Mouse (Mus musculus) stomach, embryonic 15.5 days (tissue): Measurements from ENCODE around the gene D10Wsu102e. TPM values are rescaled to one million over a fixed set of nuclear protein-coding genes. Genes with fewer than 3 reads are reported as not detected.
"Not testable (repeated sequence)": the region's sequence is repeated elsewhere in the genome, so short reads cannot be mapped to it uniquely, and the experiment has no call there.

Source experiments
- ATAC-seq: fragments of 200-750 bp; cut with Nextera tagmentation; 2 replicates; pipeline ENCODE4 v1.8.0; 2017; ENCODE audit warnings: low read depth, moderate number of reproducible peaks, moderate TSS enrichment; ENCODE audit not compliant: insufficient read depth, low FRiP score
- H3K27ac ChIP-seq: fragments of 300-500 bp; sonication (generic); 2 replicates; pipeline ENCODE4 v1.5.1; 2015; ENCODE audit warnings: mild to moderate bottlenecking, inconsistent platforms
- H3K27me3 ChIP-seq: fragments of 300-500 bp; sonication (generic); replicated peaks from 2 replicates; pipeline ENCODE4 v1.6.1; 2015; ENCODE audit warnings: inconsistent platforms
- H3K36me3 ChIP-seq: fragments of 300-500 bp; sonication (generic); 2 replicates; pipeline ENCODE4 v1.6.1; 2015; ENCODE audit warnings: inconsistent platforms
- H3K4me1 ChIP-seq: fragments of 300-500 bp; sonication (generic); 2 replicates; pipeline ENCODE4 v1.6.1; 2015; ENCODE audit warnings: inconsistent platforms
- H3K4me2 ChIP-seq: fragments of 300-500 bp; sonication (generic); 2 replicates; pipeline ENCODE4 v1.6.1; 2015; ENCODE audit warnings: mild to moderate bottlenecking, inconsistent platforms
- H3K4me3 ChIP-seq: fragments of 300-500 bp; sonication (generic); replicated peaks from 2 replicates; pipeline ENCODE4 v1.5.1; 2015; ENCODE audit warnings: inconsistent platforms
- H3K9ac ChIP-seq: fragments of 300-500 bp; sonication (generic); 2 replicates; pipeline ENCODE4 v1.6.1; 2015; ENCODE audit warnings: inconsistent platforms
- H3K9me3 ChIP-seq: fragments of 300-500 bp; sonication (generic); 2 replicates; pipeline ENCODE4 v1.6.1; 2016; ENCODE audit warnings: inconsistent platforms
- WGBS: fragments of 180-500 bp; shearing (Covaris S2); methylation state at CpG from one replicate; pipeline ENCODE4 v1.1.7; 2015; 5-methylcytosine and 5-hydroxymethylcytosine counted together
- polyA plus RNA-seq: library from polyadenylated mRNA; unstranded; fragments of >200 nt; fragmentation: Nextera tagmentation; extraction: Ambion mirVana; gene quantifications from 2 replicates; pipeline ENCODE4 v1.2.1, GENCODE M21; 2015

D10Wsu102e gene
- polyA plus RNA-seq, 1 experiment from 2014 or later = 0.64 TPM

DNA sequence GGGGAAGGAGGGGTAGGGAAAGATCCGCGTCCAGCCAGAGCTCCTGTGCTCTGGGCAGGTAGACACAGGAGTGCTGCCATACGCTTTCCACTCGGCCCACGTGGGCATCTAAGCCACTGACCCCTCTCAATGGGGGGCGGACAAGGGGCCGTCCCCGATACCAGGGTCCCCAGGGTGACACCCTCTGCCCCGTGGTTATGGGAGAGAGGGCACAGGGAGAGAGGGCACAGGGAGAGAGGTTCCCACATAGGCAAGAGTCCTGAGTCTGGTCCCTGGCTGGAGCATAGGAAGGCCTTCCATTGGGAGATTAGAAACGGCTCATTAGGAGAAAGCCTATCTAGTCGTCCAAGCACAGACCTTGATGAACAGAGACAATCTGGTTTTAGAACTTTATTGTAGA is 45.7 kb downstream of the D10Wsu102e start:
- no peak for ATAC-seq
- Histone ChIP-seq H3K9ac (no peak overlapping the region), H3K36me3 (no peaks in the 10 kb centered on the region), H3K27ac (no peak overlapping the region), H3K4me2 (no peak overlapping the region), H3K9me3 (no peaks in the 10 kb centered on the region), H3K4me3 (no peak overlapping the region), H3K4me1 (no peaks in the 10 kb centered on the region), H3K27me3 (no peaks in the 10 kb centered on the region)
- 90% methylated on average over 11 of the region's 11 CpGs for WGBS

GRCm38 (mm10) chr10:83407141-83407540 is 47.1 kb downstream of the D10Wsu102e start:
- Histone ChIP-seq H3K9me3 (no peaks in the 10 kb centered on the region), H3K4me2 (no peak overlapping the region), H3K36me3 (no peaks in the 10 kb centered on the region), H3K4me3 (no peak overlapping the region), H3K27me3 (no peaks in the 10 kb centered on the region), H3K27ac (no peak overlapping the region), H3K4me1 (no peaks in the 10 kb centered on the region), H3K9ac (no peak overlapping the region)
- WGBS = 96% methylated on average over 10 of the region's 10 CpGs
- no peak for ATAC-seq

DNA sequence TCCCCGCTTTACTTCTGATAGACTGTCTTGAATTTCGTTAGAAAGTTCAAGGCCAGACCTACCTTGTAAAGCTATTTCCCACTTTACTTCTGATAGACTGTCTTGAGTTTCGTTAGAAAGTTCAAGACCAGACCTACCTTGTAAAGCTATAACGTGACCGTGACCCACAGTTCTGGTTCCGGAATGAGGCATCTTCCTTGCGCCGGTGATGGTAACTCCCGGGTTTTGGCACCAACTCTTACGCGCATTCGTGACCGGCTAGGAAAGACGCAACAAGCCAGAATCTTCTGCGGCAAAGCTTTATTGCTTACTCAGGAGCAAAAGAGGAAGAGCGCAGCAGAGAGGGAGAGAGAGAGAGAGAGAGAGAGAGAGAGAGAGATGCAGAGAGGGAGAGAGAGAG is 58.4 kb downstream of the D10Wsu102e start:
- H3K36me3 ChIP-seq, H3K9me3 ChIP-seq, H3K4me2 ChIP-seq, H3K9ac ChIP-seq, ATAC-seq, H3K27me3 ChIP-seq, H3K27ac ChIP-seq, H3K4me1 ChIP-seq, H3K4me3 ChIP-seq: not testable (repeated sequence)
- WGBS = 92% methylated on average over 16 of the region's 16 CpGs

DNA sequence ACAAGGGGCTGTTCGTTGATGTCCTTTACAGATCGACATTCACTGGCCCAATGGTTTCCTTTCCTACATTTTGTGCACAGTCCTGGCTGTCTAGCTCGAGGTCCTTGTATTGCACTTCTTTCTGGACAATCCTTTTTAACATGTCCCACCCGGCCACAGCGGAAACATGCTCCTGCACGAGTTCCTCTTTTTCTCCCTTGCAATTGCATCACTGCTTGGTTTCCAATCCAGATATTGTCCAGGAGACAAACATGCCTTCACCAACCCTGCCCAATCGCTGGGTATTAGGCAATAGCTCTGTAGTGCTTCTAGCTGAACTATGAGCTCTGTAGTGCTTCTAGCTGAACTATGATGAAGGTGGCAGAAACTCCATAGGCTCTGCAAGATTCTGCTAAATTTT is 88.6 kb downstream of the D10Wsu102e start:
- Histone ChIP-seq H3K4me3 (no peak overlapping the region), H3K36me3 (no peaks in the 10 kb centered on the region), H3K4me1 (no peaks in the 10 kb centered on the region), H3K27me3 (no peaks in the 10 kb centered on the region), H3K27ac (no peak overlapping the region), H3K4me2 (no peak overlapping the region), H3K9ac (no peak overlapping the region), H3K9me3 (no peaks in the 10 kb centered on the region)
- ATAC-seq = no peak
- WGBS = 82% methylated on average over 7 of the region's 7 CpGs

DNA sequence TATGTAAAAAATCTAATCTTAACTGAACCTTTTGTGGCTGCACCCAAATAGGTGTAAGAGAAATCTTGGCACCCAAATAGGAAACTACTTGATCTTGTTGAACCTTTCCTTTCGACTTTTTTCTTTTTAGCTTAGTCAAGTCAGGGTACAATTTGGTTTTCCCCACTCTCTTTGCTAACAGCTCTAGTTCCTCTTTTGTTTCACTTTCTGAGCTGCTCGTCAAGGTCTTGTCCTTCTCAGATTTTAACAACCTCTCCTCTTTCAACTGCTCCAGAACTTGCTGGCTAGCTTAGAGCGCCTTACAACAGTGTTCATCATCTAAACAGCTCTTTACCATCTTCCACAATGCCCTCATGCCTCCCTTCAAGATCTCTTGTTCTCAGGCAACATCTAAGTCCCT is 97.5 kb downstream of the D10Wsu102e start:
- H3K27me3 ChIP-seq = no peaks in the 10 kb centered on the region
- no peak for ATAC-seq
- H3K4me3 ChIP-seq = no peak overlapping the region
- no peak overlapping the region for H3K9ac ChIP-seq
- no peak overlapping the region for H3K4me2 ChIP-seq
- WGBS = 87% methylated on average over 3 of the region's 3 CpGs
- no peak overlapping the region for H3K27ac ChIP-seq
- H3K9me3 ChIP-seq = peaks cover 4% of the 10 kb centered on the region; the same call in 1 of the 2 replicates
- H3K4me1 ChIP-seq = no peaks in the 10 kb centered on the region
- no peaks in the 10 kb centered on the region for H3K36me3 ChIP-seq

DNA sequence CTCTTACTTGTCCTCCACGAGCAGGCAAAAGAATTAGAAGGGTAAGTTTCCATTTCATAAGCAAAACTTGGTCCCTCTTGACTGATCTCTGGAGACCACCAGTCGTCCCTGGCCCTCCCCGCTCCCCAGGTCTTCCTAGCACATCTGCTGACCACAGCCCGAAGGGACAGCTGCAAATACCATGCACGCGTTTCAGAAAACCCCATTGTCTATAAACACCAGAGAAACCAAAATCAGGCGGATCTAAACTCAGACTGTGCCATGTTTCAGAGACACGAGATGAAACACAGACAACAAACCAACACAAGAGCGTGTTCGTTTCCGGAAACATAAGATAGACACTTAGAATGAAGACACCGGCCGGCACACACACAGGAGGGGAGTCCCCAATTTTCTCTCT is 115.2 kb downstream of the D10Wsu102e start:
- WGBS = 93% methylated on average over 13 of the region's 13 CpGs
- H3K36me3 ChIP-seq = no peaks in the 10 kb centered on the region
- no peaks in the 10 kb centered on the region for H3K27me3 ChIP-seq
- H3K4me3 ChIP-seq = no peak overlapping the region
- no peak overlapping the region for H3K9ac ChIP-seq
- no peaks in the 10 kb centered on the region for H3K9me3 ChIP-seq
- ATAC-seq = no peak
- H3K4me2 ChIP-seq = no peak overlapping the region
- H3K4me1 ChIP-seq = no peaks in the 10 kb centered on the region
- H3K27ac ChIP-seq = no peak overlapping the region

- Histone ChIP-seq H3K36me3 (no peaks in the 10 kb centered on the region), H3K9me3 (no peaks in the 10 kb centered on the region), H3K4me1 (no peaks in the 10 kb centered on the region), H3K27ac (no peak overlapping the region), H3K4me3 (no peak overlapping the region), H3K27me3 (no peaks in the 10 kb centered on the region), H3K9ac (no peak overlapping the region), H3K4me2 (no peak overlapping the region)
- WGBS = 85% methylated on average over 5 of the region's 5 CpGs
- ATAC-seq = no peak
Measured at GRCm38 (mm10) chr10:83477286-83477685, 117.3 kb downstream of the D10Wsu102e start.

GRCm38 (mm10) chr10:83490506-83490905 is 130.5 kb downstream of the D10Wsu102e start:
- Histone ChIP-seq H3K36me3 (no peaks in the 10 kb centered on the region), H3K4me3 (no peak overlapping the region), H3K9me3 (no peaks in the 10 kb centered on the region), H3K27ac (no peak overlapping the region), H3K4me1 (no peaks in the 10 kb centered on the region), H3K4me2 (no peak overlapping the region), H3K27me3 (no peaks in the 10 kb centered on the region), H3K9ac (no peak overlapping the region)
- 85% methylated on average over 6 of the region's 6 CpGs for WGBS
- no peak for ATAC-seq

DNA sequence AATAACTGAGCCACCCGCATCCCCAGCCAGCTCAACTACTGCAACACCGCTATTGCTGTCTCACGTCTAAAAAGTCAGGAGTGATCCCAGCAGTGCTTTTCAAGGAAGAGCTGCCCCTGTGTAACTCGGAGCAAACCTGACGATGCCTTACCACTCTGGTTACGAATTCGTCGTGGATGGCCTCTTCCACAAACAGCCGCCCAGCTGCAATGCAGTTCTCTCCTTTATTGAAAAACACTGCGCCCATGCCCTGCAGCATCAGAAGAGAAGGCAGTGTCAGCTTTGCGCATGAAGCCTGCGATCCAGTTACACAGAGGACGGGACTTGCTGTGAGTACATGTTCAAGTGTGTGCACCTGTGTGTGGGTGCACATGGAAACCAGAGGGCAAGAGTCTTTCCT is 137.3 kb downstream of the D10Wsu102e start:
- Histone ChIP-seq H3K9ac (no peak overlapping the region), H3K36me3 (no peaks in the 10 kb centered on the region), H3K27me3 (no peaks in the 10 kb centered on the region), H3K4me2 (no peak overlapping the region), H3K4me1 (no peaks in the 10 kb centered on the region), H3K4me3 (no peak overlapping the region), H3K9me3 (no peaks in the 10 kb centered on the region), H3K27ac (no peak overlapping the region)
- WGBS = 87% methylated on average over 13 of the region's 13 CpGs
- ATAC-seq = no peak

DNA sequence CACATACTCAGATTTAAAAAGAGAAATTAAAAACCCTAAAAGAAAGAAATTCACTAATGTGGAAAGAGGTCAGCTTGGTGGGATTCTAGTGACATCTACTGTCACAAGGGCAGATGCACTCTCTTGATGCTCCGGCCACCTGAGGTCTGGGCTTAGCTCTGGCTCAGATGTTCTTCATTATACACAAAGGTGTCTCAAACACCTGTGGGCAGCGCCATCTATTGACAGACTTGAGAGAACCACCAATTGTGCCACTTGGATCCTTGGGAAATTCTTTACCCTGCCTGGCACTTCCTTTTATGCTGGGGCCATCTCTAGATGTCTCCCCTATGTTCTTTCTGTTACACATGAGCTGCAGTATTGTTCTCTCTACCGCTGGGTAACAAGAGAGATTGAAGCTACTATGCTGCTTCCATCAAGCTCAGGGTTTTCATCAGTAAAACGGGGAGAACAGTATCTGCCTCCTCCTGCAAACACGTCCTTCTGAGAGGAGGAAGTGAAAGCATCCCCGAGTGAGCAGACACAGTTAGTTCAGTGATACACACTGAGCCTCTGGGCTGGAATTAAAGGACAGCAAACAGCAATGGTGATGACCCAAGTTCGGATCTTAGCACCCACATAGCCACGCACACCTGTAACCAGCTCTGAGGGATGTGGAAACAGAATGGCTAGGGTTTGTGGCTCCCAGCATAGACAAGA is 149.1 kb downstream of the D10Wsu102e start:
- H3K9me3 ChIP-seq = no peaks in the 10 kb centered on the region
- no peak overlapping the region for H3K4me2 ChIP-seq
- no peaks in the 10 kb centered on the region for H3K27me3 ChIP-seq
- no peak for ATAC-seq
- no peak overlapping the region for H3K9ac ChIP-seq
- no peak overlapping the region for H3K4me3 ChIP-seq
- 61% methylated on average over 8 of the region's 8 CpGs for WGBS
- no peaks in the 10 kb centered on the region for H3K4me1 ChIP-seq
- H3K27ac ChIP-seq = no peak overlapping the region
- no peaks in the 10 kb centered on the region for H3K36me3 ChIP-seq

DNA sequence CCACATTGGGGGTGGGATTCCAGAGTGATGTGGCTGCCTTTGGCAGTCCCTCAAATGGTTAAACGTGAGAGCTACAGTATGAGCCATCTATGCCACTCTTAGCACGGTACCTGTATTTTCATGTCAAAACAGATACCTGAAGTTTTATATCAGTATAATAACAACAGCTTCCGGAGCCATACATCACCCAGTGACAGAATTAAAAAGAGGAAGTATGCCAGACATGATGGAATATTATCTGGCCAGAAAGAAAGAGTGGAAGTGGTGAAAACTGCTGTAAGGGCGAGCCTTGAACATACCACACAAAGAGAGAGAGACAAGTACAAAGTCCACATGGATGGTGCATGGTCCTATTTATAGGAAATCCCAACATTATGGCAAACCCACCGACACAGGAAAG is 151.3 kb downstream of the D10Wsu102e start:
- Histone ChIP-seq H3K27ac (no peak overlapping the region), H3K4me3 (no peak overlapping the region), H3K4me1 (no peaks in the 10 kb centered on the region), H3K9ac (no peak overlapping the region), H3K36me3 (no peaks in the 10 kb centered on the region), H3K9me3 (no peaks in the 10 kb centered on the region), H3K27me3 (no peaks in the 10 kb centered on the region), H3K4me2 (no peak overlapping the region)
- ATAC-seq = no peak
- 77% methylated on average over 5 of the region's 5 CpGs for WGBS

DNA sequence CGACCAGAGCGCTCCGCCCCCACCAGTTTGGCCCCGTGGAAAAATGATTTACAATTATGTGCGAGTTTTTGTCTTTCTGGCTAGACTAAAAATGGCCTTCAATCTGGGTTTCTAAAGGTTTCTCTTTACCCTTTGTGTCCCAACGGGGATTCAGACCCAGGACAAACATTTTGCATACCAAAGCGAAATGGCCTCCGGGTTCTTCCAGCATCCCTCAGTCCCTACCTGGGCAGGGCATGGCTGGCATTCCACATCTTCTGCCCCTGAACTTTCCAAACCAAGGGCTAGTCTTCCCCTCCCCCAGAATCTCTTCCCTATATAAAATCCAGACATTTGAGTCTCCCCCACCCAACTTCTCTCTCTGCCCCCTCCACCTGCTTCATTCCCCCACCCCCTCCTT is 153.7 kb downstream of the D10Wsu102e start:
- Histone ChIP-seq H3K27ac (no peak overlapping the region), H3K36me3 (no peaks in the 10 kb centered on the region), H3K4me2 (no peak overlapping the region), H3K27me3 (no peaks in the 10 kb centered on the region), H3K4me1 (no peaks in the 10 kb centered on the region), H3K9me3 (no peaks in the 10 kb centered on the region), H3K9ac (no peak overlapping the region), H3K4me3 (no peak overlapping the region)
- WGBS = 79% methylated on average over 8 of the region's 8 CpGs
- no peak for ATAC-seq

- no peaks in the 10 kb centered on the region for H3K36me3 ChIP-seq
- ATAC-seq = no peak
- H3K4me1 ChIP-seq = no peaks in the 10 kb centered on the region
- H3K27me3 ChIP-seq = no peaks in the 10 kb centered on the region
- no peak overlapping the region for H3K9ac ChIP-seq
- H3K4me2 ChIP-seq = no peak overlapping the region
- 80% methylated on average over 4 of the region's 4 CpGs for WGBS
- H3K4me3 ChIP-seq = no peak overlapping the region
- no peak overlapping the region for H3K27ac ChIP-seq
- no peaks in the 10 kb centered on the region for H3K9me3 ChIP-seq
Measured at GRCm38 (mm10) chr10:83520990-83521389, 161.0 kb downstream of the D10Wsu102e start.
